Mouse (Mus musculus) heart, adult 2 months (tissue): ENCODE measurements at regions not wholly inside any gene's neighbourhood (a gene's known extent, or its start where the extent isn't known, plus 50 kb on each side); places are given as distances from the start of the nearest gene placed in this dataset.

Experiments
- EP300 ChIP-seq: fragments of 200-500 bp; IDR thresholded peaks from 2 replicates; pipeline ENCODE4 v1.6.1; 2011; ENCODE audit warnings: low read depth, low read length, control low read depth; ENCODE audit not compliant: insufficient read depth
- POLR2A ChIP-seq: fragments of 200-500 bp; IDR thresholded peaks from 2 replicates; pipeline ENCODE4 v1.6.1; 2011; ENCODE audit warnings: mild to moderate bottlenecking, low read depth, low read length, control low read depth; ENCODE audit not compliant: insufficient read depth

DNA sequence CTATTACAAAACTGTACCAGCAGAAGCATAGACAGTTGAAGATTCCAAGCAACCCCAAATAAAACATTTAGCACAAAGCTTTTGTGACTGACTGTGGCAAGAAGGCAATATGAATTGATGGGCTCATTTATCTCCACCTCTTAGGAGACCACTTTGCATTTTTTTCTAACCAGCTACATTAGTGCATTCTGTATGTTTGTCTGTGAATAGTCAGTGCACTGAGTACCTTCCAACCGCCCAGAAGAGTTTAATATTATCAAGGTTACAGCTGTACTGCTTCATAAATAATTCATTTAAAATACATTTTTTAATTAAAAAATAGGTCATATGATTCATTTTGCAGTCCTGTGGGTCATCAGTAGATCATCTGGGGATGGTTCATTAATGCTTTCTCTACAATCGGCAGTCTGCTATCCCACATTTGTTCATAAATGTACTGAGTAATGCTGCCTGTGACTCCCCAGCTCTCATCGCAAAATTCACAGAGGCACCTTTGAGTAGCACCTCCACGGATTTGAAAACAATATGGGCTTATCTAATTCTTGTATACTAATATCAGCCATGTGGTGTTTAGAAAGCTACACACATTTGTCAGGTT lies 1496.5 kb upstream of the Map3k7 start:
- TF ChIP-seq POLR2A = no peak
- TF ChIP-seq EP300 = no peak
